Mouse (Mus musculus) right cerebral cortex, adult 2 months (tissue): ENCODE results near the gene Pdk2.

ENCODE experiments used
- DNase-seq, 2 experiments: peaks; one replicate each; pipeline ENCODE4 v3.0.0; 2021 to 2022; ENCODE audit warnings: low spot score in 2 of 2

Gene Pdk2

DNA sequence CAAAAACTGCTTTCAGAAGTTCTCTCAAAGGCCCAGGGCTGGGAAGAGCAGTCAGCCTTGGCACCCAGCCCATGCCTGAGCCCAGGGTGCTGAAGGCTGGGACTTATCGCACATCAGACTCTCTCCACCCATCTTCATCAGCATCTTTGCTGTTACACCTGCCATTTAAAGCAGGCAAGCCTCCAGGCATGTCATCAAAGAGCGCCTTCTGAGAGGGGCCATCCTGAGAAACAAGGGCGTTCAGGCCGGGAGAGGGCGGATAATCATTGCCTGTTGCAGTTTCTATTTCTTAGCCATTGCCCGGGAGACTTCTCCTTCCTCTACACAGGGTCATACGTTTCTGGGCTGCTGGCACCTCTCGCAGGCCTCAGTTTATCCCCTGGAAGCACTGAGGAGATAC is 53.3 kb downstream of the Pdk2 start:
- DNase-seq: no peak

DNA sequence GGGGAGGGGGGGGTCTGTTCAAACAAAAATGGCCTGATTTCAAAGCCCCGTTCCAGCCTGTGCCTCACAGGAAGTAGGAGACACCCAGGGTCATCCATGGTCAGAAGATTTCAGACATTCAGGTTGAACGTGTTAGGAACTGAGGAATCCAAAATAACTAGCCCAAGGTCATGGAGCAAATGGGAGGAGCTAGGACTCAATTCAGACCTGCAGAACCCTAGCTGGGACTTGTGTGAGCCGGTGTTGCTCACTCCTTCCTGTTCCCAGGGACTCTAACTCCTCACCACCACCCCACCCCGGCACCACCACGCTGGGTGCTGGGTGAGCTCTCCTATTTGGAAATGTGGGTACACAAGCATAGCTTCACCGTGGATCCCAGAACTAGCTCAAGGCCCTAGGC is 53.8 kb downstream of the Pdk2 start:
- DNase-seq: no peak

DNA sequence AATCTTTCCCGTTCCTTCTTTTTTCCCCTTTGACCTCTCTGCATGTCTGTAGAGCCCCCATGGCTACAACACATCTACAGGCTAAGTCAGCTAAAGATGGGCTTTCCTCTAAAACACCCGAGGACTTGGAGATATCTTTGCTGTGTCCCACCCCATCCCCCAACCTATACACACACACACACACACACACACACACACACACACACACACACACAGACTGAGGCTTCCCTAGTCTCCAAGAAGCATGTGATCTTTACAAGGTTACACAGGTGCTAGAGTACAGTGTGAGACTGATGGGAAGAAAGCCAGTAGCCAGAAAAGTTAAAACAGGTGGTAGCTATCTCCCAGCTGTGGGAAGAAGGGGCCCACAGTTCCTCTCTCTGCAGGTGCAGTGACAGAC is 54.7 kb downstream of the Pdk2 start:
- no peak for DNase-seq

DNA sequence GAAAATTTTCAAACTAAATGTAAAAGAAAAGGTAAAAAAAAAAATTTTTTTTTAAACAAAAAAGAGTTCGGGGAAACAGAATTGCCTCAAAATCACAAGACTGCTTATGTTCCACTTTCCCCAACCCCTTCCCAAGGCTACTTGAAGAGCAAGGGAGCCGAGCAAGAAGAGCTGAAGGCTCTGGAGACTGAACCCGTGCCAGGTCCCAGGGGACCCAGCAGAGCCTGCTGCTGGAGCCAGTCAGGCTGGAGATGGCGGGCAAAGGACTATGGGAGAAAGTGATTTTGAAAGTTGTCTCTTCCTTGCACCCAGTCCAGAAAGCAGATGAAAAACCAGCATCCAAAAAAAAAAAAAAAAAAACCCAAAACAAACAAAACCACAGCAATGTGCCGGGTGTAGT is 55.3 kb downstream of the Pdk2 start:
- no peak for DNase-seq

DNA sequence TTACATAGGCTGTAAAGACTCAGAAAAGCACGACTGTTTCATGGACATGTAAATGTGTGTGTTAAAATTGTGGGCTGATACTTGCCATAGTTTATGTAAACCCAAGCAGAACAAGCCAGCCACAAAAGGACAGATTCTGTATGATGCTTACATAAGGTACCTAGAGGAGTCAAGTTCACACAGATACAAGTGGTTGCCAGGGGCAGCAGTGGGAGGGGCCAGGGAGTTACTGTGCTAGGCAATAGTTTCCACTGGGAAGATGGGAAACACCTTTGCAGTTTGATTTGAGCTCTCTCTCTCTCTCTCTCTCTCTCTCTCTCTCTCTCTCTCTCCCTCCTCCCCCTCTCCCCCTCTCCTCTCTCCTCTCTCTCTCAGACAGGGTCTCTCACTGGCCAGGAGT is 56.0 kb downstream of the Pdk2 start:
- no peak for DNase-seq

DNA sequence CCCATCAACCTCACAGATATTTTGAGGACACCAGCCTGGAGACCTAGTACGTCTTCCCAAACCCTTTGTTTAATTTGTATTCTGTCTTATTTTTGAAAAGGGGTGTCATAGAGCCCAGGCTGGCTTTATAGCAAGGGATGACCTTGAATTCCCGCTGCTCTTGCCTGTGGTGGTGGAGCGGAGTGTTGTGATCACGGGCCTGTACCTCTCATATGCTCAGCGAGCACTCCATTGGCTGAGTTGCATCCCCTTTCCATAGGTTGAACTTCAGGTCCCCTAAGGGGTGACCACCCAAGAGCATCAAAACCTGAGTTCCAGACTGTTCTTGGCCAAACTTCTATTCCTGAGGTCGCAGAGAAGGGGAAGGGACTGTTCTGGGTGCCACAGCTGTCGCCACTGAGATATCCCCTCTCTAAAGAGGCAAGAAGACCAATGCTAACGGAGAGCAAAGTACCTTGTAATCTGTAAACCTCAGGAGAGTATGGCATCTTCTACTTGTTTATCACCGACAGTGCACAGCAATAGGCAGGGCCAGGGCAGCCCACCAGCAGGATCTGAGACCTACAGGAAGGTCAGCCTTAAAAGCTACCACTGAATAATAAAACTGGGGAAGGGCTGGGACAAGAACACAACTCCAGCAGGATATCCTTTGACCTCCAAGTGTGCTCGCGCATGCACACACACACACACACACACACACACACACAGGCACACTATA is 61.5 kb downstream of the Pdk2 start:
- DNase-seq: no peak

DNA sequence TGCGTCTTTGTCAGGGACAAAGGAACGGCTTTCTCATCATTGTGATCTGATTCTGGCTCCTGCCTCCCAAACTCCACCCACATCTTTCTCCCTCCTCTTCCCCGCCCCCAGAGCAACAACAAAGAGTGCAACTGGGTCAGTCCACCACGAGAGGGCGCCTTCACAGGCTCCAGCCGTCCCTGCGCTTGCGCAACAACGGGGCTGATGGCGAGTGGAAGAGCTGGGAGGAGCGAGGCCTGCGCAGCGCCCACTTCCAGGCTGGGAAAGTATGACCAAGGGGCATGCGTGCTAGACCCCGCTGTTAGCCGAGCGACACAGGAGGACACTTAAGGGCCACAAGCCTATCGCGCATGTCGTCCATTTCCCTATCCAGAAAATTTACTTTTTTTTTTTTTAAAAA is 62.2 kb downstream of the Pdk2 start:
- peak; percentile 95 to 99 for DNase-seq

DNA sequence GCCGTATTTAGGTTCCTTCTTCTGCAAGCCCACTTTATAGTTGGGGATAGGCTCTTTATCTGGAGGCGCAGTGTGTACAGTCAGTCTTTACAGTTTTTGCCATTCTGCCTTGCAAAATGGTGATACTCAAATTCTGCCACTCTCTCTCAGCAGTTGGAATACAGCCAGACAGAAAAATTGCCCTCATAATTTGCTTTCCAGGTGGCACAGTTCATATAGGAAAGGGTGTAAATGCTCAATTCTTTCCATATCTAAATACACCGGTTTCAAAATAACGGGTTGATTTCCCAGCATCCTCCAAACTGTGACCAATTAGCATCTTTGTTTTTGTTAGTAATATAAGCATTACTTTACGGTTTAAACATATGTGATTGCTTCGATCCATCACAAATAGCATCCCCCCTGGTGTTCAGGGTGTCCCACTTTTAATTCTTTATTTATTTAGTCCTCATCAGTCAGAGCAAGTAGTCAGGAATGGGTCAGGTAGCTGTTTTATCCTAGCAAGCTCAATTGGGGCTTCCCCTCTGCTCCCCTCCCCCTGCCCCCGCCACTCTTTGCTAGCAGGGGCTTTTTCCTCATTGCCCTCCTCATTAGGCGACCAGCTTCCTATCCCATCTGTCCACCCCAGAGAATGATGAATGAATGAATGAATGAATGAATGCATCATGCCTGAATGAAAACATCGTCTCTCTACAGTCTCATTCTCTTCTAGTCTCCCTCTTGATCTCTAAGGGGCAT is 62.8 kb downstream of the Pdk2 start:
- no peak for DNase-seq
